Mouse (Mus musculus) spleen, postnatal 36 days (tissue): ENCODE results near the gene Rasl10a.

Source experiments
- DNase-seq, 2 experiments: peaks; one replicate each; pipeline ENCODE4 v3.0.0; 2022; ENCODE audit warnings: low spot score in 2 of 2, mixed read lengths in 1 of 2

Gene Rasl10a

DNA sequence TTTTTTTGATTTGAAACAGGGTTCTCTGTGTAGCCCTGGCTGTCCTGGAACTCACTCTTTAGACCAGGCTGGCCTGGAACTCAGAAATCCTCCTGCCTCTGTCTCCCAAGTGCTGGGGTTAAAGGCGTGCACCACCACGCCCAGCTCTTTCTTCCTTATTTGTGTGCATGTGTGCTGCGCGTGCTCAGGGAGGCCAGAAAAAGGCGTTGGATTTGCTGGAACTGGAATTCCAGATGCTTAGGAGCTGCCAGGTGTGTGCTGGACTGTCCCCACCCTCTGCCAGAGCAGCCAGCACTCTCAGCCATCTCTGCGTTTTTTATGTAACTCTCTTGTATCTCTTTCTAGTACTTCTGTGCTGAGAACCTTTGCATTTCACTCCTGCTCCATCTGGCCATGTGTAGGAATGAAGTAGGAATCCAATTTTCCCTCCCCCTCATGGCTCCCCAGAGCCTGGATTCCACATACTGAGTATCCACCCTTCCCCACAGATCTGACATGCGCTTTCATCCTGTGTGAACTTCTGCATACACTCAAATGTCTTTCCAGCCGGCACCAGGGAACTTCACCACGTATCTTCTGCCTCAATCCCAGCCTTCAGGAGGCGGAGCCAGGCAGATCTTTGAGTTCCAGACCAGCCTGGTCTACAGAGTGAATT lies 5.6 kb upstream of the Rasl10a start:
- no peak for DNase-seq

DNA sequence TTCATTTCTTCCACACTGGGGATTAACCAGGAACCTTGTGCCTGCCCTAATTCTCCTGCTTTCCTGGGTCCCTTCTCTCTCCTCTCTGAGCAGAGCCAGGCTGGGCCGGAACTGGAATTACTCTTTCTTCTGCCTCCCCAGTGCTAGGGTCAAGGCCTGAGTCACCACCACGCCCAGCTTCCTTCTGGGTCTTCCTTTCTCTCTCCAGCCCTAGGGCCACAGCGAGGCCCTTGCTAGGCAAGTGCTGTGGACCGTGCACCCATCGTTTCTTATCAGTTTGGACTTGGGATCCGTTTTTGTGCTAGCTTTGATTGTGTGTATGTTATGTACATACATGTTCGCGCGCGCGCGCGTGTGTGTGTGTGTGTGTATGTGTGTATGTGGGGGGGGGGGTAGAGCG lies 3.8 kb upstream of the Rasl10a start:
- no peak for DNase-seq

DNA sequence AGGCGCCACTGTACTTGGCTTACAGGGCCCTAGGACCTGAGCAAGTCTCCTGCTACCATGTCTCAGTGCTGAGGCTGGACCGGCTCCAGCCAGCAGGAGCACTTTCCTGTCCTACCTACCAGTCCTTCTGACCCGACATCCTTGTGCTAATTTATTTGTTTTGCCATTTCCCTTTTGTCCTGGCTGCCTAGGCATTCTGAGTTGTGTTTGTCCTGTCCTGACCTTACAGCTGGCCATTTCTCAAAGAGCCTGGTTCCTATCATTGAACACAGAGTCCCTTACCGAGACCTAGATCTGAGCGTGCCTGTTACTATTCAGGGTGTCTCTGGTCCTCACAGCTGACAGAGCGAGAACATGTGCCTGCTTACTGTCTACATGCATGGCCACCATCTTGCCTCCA lies 3.1 kb upstream of the Rasl10a start:
- DNase-seq = no peak

DNA sequence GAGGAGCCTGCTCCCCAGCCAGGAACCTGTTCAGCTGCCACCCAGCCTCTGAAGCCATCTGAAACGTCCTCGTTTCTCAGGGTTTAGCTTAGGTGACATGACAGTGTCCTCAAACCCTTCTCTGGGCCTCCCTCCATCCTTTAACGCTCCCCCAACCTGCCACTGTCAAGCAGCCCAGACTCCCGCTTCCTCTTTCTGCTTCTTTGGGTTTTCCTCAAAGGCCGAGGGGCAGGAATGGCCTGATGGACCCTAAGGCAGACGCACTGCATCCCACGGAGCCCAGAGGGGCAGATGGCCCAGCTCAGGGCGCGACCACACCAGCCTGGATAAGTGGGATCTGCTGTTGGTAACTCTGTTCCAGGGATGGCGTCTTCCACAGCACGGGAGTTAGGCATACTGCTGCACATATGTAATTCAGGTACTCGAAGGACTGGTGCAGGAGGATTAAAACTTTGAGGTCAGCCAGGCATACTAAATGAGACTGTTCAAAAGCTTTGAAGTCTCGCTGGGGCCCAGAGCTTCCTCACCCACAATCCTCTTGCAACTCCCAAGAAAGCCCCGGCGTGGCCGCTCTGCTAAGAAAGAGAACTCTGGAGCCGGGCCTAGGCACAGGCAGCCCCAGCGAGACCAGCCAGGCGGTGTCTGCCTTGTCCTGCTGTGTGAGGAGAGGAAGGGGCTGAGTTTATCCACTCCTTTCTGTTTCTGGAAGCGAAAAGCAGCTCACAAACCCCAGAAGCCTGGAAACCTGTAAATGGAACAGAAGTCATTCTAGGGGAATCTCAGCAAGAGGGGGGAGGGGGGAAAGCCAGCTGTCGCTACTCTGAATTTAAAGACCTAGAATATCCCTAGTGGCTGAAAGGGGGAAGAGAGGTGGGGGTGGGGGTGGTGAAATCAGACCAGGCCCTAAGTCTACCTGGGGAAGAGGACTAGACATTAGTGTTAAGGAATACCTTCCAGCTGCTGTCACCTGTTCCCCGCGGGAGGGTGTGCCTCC lies 1.7 kb upstream of the Rasl10a start:
- DNase-seq = no peak

DNA sequence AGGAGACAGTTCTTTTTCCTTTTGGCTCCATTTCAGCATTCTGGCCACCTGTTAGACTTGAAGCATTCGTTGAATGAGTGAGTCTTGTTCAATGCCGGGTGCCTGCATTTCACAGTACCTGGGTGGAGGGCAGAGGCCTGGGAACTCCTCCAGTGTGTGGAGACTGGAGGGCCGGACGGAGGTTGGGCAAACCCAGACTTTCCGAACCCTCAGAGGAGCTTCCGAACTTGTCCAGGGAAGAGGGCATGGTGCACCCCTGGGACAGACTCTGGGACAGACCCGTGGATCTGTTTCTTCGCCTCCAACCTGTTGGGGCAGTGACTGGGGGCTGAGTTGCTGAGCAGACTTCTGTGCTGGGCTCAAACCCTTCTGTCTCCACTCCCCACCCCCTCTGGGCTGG lies 864 bp upstream of the Rasl10a start:
- DNase-seq = no peak

DNA sequence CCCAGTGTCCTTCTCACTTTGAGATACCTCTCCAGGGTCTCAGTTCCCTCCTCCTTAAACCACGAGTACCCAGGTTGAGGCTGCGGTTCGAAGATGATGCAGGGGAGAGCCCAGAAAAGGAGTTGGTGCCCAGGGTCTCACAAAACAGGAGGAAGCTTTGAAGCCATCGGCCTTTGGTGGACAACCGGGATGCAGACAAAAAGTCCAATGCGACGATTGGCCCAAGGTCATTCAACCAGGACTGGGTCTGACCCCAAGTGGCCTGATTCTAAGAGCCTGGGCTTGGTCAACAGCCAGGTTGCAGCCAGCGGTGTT lies 430 bp upstream of the Rasl10a start:
- no peak for DNase-seq

DNA sequence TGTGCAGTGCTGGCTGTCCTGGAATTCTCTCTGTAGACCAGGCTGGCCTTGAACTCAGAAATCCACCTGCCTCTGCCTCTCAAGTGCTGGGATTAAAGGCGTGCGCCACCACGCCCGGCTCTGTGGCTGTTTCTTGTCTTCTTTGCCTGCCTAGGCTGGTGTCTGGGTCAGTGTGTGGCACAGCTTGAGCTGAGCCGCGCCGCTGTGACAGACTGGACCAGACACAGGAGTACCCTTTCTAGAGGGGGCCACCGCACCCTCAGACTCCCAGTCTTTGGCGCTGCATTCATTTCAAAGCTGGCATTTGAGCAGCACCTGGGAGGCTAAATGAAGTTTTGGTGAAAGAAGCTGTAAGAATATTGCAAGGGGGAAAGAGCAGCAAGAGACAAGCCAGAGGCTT lies 855 bp downstream of the Rasl10a start:
- no peak for DNase-seq

DNA sequence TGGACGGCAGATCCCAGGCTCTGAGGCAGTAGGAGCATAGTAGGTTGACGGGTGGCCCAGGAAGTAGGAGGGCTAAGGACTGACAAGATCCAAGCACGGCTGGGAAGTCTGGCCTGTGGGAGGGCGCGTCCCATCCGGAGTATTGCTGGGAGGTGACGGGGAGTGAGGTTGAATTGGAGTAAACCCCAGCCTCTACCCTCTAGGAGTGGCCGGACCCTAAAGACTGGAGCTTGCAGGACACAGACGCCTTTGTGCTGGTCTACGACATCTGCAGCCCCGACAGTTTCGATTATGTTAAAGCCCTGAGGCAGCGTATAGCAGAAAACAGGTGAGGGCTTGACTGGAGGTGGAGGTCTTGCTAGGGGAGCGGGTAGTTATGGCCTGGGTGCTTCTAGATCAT lies 1.3 kb downstream of the Rasl10a start:
- no peak for DNase-seq

DNA sequence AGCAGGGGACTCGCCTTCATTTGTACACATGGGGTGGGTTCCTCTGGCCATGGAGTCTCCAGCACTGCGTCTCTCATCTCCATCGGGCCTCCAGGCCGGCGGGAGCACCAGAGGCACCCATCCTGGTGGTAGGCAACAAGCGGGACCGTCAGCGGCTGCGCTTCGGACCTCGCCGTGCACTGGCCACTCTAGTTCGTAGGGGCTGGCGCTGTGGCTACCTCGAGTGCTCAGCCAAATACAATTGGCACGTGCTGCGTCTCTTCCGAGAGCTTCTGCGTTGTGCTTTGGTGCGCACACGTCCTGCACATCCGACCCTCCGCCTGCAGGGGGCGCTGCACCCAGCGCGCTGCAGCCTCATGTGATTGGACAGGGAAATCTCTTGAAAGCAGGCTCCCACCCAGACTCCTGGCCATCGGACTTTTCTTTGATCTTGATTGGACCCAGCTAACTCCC lies 1.8 kb downstream of the Rasl10a start:
- peak in 1 of 2 experiments; percentile 30 for DNase-seq

DNA sequence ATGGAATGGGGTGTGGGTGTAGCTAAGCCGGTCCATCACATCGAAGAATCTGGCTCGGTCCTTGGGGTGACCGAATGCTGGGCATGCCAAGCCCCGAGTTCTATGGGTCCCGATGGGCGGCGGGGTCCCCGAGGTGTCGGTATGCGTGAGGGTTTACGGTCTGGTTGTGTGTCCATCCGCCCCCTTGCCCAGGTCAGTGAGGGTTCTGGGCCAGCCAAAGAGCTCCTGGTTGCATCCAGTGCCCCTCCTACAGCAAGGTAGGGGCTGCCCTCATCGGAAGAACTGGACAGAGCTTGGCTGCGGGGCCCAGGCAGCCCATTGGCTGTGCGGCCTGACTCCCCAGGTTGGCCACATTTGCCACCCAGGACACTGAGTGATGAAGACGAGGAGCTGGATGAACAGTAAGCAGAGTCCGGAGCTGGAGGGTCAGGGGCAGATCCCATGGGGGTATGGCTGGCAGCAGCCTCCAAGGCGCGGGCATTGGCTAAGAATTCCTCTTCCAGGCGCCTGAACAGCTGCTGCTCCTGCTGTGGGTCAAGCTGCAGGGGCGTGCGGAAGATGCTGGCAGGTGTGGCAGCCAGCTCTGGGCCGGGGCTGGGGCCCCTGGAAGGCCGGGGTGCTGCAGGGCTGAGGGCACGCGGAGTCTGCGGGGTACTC lies 3.0 kb downstream of the Rasl10a start:
- DNase-seq = no peak

DNA sequence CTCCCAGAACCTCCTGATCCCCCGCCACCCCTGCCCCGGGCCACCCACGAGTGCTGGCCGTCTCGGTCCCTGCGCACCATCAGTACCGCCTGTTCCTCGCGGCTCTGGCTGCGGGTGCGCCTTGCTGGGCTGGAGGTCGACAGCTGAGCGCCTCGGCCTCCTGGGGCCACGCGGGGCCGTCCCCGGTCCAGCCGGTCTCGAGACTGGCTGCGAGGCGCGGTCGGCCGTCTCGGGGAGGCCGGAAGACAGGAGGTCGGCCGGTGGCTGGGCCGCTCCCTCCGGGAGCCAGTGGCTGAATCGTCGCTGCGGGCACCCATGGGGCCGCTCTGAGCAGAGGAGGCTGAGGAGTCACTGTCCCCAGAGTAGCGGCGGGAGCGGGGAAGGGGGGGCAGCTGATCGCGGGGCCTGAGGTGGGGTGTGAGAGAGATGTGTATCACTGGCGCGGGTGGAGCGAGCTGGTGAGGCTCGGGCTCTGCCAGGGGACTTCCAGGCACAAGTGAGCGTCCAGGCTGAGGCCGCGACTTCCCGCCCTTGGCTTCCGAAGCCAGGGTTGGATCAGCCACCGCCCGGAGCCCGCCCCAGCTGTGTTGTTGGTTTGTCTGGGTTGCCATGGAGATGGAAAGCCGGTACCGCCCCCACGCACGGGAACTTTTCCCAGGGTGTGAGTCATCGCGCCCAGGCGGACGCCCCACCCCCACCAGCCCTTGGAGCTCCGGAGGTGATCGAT lies 3.6 kb downstream of the Rasl10a start:
- peak; percentile 66 to 67 for DNase-seq

DNA sequence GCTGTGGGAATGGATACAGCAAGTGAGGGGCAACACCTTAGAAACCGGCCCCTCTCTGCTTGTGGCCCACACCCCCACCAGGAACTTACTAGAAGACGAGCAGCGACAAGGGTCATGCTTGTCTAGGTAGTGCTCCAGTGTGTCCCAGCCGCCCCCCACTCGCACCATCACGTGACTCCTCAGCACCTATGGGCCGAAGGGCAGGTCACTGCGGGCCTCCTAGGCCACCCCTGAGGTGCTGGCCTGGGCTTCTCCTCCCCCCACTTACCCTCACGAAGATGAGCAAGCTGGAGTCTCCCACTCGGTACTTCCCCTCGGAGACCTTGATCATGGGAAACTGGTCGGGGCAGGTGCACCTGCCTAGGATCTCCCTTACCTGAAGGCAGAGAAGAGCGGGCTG lies 4.4 kb downstream of the Rasl10a start:
- DNase-seq = no peak

DNA sequence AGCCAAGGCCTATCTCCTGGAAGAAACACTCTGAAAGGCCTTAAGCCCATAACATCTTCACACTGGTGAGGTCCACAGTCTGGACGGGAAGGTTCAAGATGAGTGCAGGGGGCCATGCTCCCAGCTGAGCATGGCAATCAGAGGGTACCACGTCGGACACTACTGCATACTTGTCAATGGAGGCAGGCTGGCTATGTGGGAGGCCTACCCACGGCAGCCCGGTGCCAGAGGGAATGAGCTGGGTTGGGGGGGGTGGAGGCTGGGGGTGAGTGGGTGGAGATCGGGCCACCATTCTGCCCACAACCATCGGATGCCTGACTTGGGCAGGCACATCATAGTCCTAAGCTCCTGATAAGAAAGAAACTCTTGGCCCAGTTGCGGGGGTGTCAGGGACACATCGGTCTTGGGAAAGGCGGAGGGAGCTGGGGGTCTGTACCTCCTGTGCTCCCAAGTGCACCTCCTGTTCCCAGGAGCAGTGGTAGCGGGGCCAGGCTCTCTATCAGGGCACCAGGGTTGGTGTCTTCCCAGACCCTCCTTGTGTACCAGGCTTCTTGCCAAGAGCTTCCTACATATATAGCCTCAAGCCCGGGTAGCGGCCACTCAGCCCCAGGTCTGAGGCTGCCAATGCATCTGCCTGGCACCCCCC lies 5.1 kb downstream of the Rasl10a start:
- DNase-seq = no peak

DNA sequence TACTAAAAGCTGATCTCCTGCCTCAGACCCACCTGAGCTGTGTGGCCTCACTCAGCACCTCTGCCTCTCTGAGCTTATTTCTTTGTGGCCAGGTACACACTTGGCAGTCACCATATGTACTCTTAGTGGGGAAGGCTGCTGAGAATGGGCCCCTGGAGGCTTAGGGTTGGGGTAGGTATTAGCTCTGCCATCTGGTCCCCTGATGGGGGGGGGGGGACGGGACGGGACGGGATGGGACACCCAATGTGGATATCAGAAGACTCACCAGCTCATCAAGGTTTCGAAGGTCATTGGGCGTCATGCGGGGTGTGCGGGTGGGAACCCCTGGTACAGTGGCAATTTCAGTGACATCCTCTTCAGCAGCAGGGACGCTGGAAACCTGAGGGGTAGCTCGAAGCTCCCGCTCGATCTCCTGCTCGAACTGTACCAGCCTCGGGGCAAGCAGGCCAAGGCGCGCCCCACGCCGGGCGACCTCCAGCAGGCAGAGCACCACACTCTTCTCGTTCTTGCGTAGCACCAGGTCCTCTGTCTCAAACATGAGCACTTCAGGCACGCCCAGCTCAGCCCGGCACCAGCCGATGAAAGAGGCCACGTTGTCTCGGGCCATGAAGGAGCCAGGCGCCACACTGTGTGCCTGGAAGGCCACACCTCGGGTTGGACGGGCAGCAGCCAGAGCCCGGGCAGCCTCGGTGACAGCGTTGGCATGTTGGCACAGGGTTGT lies 5.8 kb downstream of the Rasl10a start:
- DNase-seq = no peak

DNA sequence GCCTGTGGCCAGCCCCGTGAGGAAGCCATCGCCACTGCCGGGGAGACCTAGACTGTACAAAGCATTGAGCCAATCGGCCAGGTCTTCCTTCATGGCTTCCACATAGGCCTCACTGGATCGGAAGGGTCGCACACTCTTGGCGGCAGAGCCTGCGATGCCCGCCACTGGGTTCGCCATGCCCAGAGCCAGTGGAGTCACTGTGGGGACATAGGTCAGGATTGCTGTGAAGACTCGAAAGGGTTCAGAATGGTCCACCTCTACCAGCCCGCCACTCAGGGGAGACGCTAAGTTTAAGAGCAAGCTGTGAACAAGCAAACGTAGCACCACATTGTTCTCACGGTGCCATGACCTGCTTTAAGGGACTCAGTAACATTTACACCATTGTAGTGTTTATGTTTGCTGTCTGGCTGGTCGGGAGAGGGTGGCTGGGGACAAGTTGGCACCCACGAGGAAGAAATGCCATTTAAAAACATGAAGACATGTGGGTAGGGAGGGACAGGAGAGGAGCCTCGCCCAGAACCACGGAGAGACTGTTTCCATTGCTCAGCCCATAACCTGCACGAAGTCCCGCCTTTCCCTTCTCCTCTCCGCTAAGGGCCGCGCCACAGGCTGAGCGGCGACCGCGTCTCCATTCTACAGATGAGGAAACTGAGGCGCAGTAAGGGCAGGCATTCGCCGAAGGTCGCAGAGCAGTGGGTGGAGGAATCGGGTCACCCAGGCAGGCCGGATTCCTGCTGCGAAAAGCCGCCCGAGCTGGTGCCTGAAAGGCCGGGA lies 6.5 kb downstream of the Rasl10a start:
- no peak for DNase-seq

DNA sequence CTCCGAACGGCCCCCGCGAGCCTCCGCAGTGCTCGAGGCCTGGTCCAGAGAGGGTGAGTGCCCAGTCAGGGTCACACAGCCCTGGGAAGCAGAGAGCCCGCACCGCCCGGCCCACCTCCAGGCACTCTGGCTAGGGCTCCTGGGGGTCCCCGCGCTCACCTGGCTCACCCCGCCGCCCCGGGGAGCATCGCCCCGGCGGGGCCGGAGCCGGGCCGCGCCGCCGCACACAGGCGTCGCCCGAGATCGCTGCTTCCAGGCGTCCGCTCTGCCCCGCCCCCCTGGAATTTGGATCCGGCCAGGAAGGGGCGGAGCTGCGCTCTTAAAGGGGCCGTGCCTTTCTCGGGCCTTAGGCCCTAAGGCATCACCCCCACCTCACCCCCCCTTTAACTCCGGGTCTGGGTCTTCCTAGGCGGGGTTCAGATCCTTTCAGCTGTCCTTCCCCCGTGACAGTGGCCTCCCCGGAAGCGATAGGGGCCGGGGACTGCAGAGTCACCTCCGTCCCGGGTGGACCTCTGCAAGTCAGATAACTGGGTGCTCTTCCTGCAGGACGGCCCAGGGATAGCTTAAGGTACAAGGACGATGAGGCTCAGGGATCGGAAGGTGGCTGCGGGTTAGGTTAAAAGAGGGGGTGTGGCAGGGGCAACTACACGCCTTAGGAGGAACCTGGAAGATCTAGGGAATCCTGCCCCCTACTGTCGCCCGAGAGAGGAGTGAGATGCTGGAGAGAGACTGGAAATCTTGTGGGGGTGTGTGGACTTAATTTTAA lies 7.3 kb downstream of the Rasl10a start, which contains the start of gene Gas2l1:
Gene Gas2l1 (minus strand): TSS at position 272 of the 766 bp plus-strand sequence.
- peak; percentile 53 to 67 for DNase-seq

DNA sequence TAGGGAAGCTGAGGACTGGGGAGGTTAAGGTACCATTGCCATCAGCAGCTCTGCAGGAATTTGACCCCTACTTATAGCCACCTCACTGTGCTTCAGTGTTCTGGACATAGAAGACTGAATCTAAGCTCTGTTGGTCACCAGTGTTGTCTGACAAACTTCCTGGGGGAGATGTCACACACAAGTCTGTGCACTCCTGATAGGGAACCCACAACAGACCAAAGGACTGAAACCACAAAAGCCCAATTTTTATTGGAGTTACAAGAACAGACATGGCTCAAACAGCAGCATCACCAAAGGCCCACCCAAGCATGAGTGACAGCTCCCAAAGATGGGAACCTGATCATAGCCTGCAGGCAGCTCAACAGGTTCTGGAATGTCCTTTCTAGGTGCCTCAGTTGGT lies 9.1 kb downstream of the Rasl10a start:
- DNase-seq = no peak

DNA sequence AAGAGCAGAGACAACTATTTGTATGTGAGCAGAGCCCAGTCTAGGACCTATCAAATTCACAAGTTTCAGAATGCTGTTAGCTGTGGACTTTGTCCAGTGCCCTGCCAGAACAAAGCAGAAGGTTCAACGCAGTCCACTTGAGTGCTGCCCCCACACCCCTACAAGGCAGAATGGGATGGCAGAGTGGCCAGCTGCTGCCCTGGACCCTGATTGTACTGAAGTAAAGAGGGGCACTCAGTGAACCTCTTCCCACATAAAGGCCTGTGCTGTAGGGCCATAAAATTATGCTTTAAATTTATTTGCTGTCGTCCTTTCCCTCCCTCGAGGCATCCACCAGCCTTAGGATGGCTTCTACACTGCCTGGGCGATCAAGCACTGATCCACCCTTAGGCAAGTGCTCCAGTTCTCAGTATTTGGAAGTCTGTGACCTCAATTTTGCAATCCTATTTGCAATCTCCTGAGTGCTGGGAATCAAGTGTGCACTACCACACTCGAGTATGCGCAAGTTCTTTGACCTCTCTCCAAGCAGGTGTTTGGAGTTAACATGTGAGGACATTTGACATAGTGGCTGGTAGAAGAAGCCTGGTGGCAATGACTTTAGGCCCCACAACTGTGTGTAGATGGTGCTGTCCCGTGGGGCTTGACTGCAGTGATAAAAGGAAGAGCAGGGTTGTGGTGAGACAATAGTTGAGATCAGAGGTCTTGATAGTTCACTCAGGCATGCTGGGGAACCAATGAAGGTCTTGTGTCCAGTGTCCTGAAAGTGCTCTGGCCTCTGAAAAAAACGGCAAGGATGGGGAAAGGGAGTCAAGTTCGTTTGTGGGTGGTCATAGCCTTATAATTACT lies 10.4 kb downstream of the Rasl10a start:
- DNase-seq = no peak
